ENCODE assay signal across 30 mouse cellular contexts in genomic region chr11:36974142-36974541, GRCm38 (mm10).
DNase-seq lines count a peak whose midpoint lies in the region; ATAC-seq and TF ChIP-seq lines count a peak whose summit lies in the region.
"Had no signal": no experiment of that assay in that cellular context is flagged by ENCODE, and none has a peak within 500 bp of the region (broad histone marks: within the 10 kb centered on the region; RNA-seq: fewer than 3 reads in every experiment).

No protein-coding gene starts in this region.

- intact Hi-C loops in left cerebral cortex, postnatal 4 days (cut with DNase I) = no loop called here
- intact Hi-C loops in left cerebral cortex, postnatal 36 days (cut with DNase I) = no loop called here

- no peak for DNase-seq in forebrain, postnatal 0 days
- no peak for DNase-seq in hindbrain, embryonic 14.5 days (ENCODE audit: low spot score)
- peak; percentile 4 for DNase-seq in left cerebral cortex, postnatal 4 days
- DNase-seq in left cerebral cortex, postnatal 36 days (ENCODE audit: low spot score in 2 of 2) = no peak
- DNase-seq in neural tube, embryonic 10.5 days (ENCODE audit: extremely low spot score, low spot score) = no peak
- DNase-seq: adrenal gland, adult 8-10 months; adrenal gland, postnatal 14 days; adrenal gland, postnatal 36 days; B cell, adult 2 months; cerebellum, adult 11 months; cerebellum, adult 18-20 months; cerebellum, adult 8-10 months; cerebellum, adult 9-11 months; cerebellum, postnatal 14 days; cerebellum, postnatal 36 days; embryo, embryonic 11 days had no signal

- H3K4me3 ChIP-seq in forebrain, postnatal 0 days (ENCODE audit: low read depth, low read length) = no peak overlapping the region
- no peak overlapping the region for H3K4me3 ChIP-seq in forebrain, embryonic 12.5 days (replicated peaks)
- no peak overlapping the region for H3K4me3 ChIP-seq in hindbrain, embryonic 16.5 days (ENCODE audit: low read length)
- H3K4me3 ChIP-seq in hindbrain, embryonic 14.5 days (replicated peaks; ENCODE audit: low read length) = no peak overlapping the region
- H3K4me3 ChIP-seq in neural tube, embryonic 15.5 days (replicated peaks) = no peak overlapping the region
- H3K4me3 ChIP-seq: embryonic facial prominence, embryonic 13.5 days; embryonic facial prominence, embryonic 15.5 days; erythroblast, embryonic 14.5 days; forebrain, embryonic 10.5 days; forebrain, embryonic 13.5 days; forebrain, embryonic 15.5 days had no signal

- 32% methylated on average over 2 of the region's 2 CpGs for WGBS in forebrain, postnatal 0 days
- WGBS in forebrain, embryonic 12.5 days = 68% methylated on average over 2 of the region's 2 CpGs
- 59% methylated on average over 2 of the region's 2 CpGs for WGBS in hindbrain, embryonic 16.5 days
- 61% methylated on average over 2 of the region's 2 CpGs for WGBS in hindbrain, embryonic 14.5 days
- WGBS in neural tube, embryonic 15.5 days = 68% methylated on average over 2 of the region's 2 CpGs

- H3K9ac ChIP-seq in forebrain, postnatal 0 days = no peak overlapping the region
- no peak overlapping the region for H3K9ac ChIP-seq in forebrain, embryonic 12.5 days
- no peak overlapping the region for H3K9ac ChIP-seq in hindbrain, embryonic 16.5 days (ENCODE audit: low read depth, low read length)
- H3K9ac ChIP-seq in hindbrain, embryonic 14.5 days = no peak overlapping the region
- no peak overlapping the region for H3K9ac ChIP-seq in neural tube, embryonic 15.5 days (replicated peaks)
- H3K9ac ChIP-seq: embryonic facial prominence, embryonic 13.5 days; embryonic facial prominence, embryonic 15.5 days; forebrain, embryonic 13.5 days; forebrain, embryonic 15.5 days had no signal

- no peak overlapping the region for H3K27ac ChIP-seq in forebrain, postnatal 0 days (ENCODE audit: low read depth, low read length)
- H3K27ac ChIP-seq in forebrain, embryonic 12.5 days = no peak overlapping the region
- no peak overlapping the region for H3K27ac ChIP-seq in hindbrain, embryonic 16.5 days (ENCODE audit: low read depth, low read length)
- no peak overlapping the region for H3K27ac ChIP-seq in hindbrain, embryonic 14.5 days
- H3K27ac ChIP-seq in neural tube, embryonic 15.5 days (replicated peaks) = no peak overlapping the region
- H3K27ac ChIP-seq: embryonic facial prominence, embryonic 13.5 days; embryonic facial prominence, embryonic 15.5 days; forebrain, embryonic 10.5 days; forebrain, embryonic 13.5 days; forebrain, embryonic 15.5 days had no signal

- ATAC-seq in forebrain, postnatal 0 days = peak; percentile 53; the same call in 1 of the 2 replicates
- ATAC-seq in forebrain, embryonic 12.5 days (ENCODE audit: low FRiP score) = no peak
- peak; percentile 88 for ATAC-seq in hindbrain, embryonic 16.5 days
- ATAC-seq in hindbrain, embryonic 14.5 days (ENCODE audit: low FRiP score) = no peak
- ATAC-seq in neural tube, embryonic 15.5 days (ENCODE audit: low FRiP score) = 0 out of 2 replicates have a peak, but pooled peaks have one; percentile 55
- ATAC-seq: activated CD4-positive, CD25-positive, alpha-beta regulatory T cell, adult 4 months; CD4-positive, CD25-positive, alpha-beta regulatory T cell, adult 4 months; forebrain, embryonic 13.5 days; forebrain, embryonic 15.5 days; Patski had no signal

- TF ChIP-seq CTCF in forebrain, postnatal 0 days (IDR thresholded peaks at IDR 0.05; ENCODE audit: low read depth) = no peak

- H3K4me1 ChIP-seq in forebrain, postnatal 0 days (ENCODE audit: insufficient read depth) = no peaks in the 10 kb centered on the region
- H3K4me1 ChIP-seq in forebrain, embryonic 12.5 days = no peaks in the 10 kb centered on the region
- no peaks in the 10 kb centered on the region for H3K4me1 ChIP-seq in hindbrain, embryonic 16.5 days (ENCODE audit: control insufficient read depth, insufficient read depth, low read depth, low read length)
- no peaks in the 10 kb centered on the region for H3K4me1 ChIP-seq in hindbrain, embryonic 14.5 days (replicated peaks; ENCODE audit: control insufficient read depth, insufficient read depth, low read length)
- no peaks in the 10 kb centered on the region for H3K4me1 ChIP-seq in neural tube, embryonic 15.5 days
- H3K4me1 ChIP-seq: embryonic facial prominence, embryonic 13.5 days; embryonic facial prominence, embryonic 15.5 days; forebrain, embryonic 10.5 days; forebrain, embryonic 13.5 days had no signal

- no peaks in the 10 kb centered on the region for H3K36me3 ChIP-seq in forebrain, postnatal 0 days (ENCODE audit: insufficient read depth)
- H3K36me3 ChIP-seq in forebrain, embryonic 12.5 days (replicated peaks) = no peaks in the 10 kb centered on the region
- H3K36me3 ChIP-seq in hindbrain, embryonic 16.5 days (ENCODE audit: control insufficient read depth, insufficient read depth, low read length) = no peaks in the 10 kb centered on the region
- H3K36me3 ChIP-seq in hindbrain, embryonic 14.5 days (replicated peaks; ENCODE audit: control insufficient read depth, insufficient read depth) = no peaks in the 10 kb centered on the region
- H3K36me3 ChIP-seq in neural tube, embryonic 15.5 days = no peaks in the 10 kb centered on the region
- H3K36me3 ChIP-seq: embryonic facial prominence, embryonic 13.5 days; embryonic facial prominence, embryonic 15.5 days; forebrain, embryonic 10.5 days; forebrain, embryonic 15.5 days; G1E had no signal

- H3K9me3 ChIP-seq in forebrain, postnatal 0 days (ENCODE audit: low read length) = no peaks in the 10 kb centered on the region
- H3K9me3 ChIP-seq in forebrain, embryonic 12.5 days = no peaks in the 10 kb centered on the region
- H3K9me3 ChIP-seq in hindbrain, embryonic 16.5 days (ENCODE audit: control insufficient read depth, low read length) = no peaks in the 10 kb centered on the region
- no peaks in the 10 kb centered on the region for H3K9me3 ChIP-seq in hindbrain, embryonic 14.5 days (ENCODE audit: control insufficient read depth, low read length)
- no peaks in the 10 kb centered on the region for H3K9me3 ChIP-seq in neural tube, embryonic 15.5 days (replicated peaks)
- H3K9me3 ChIP-seq: embryonic facial prominence, embryonic 13.5 days; embryonic facial prominence, embryonic 15.5 days; forebrain, embryonic 10.5 days; forebrain, embryonic 13.5 days; forebrain, embryonic 15.5 days; G1E had no signal

- no peaks in the 10 kb centered on the region for H3K27me3 ChIP-seq in forebrain, postnatal 0 days (ENCODE audit: insufficient read depth, low read length)
- H3K27me3 ChIP-seq in forebrain, embryonic 12.5 days = no peaks in the 10 kb centered on the region
- H3K27me3 ChIP-seq in hindbrain, embryonic 16.5 days (replicated peaks; ENCODE audit: control insufficient read depth, insufficient read depth, low read length) = no peaks in the 10 kb centered on the region
- H3K27me3 ChIP-seq in hindbrain, embryonic 14.5 days (ENCODE audit: control insufficient read depth, insufficient read depth, low read length) = no peaks in the 10 kb centered on the region
- no peaks in the 10 kb centered on the region for H3K27me3 ChIP-seq in neural tube, embryonic 15.5 days (replicated peaks)
- H3K27me3 ChIP-seq: CH12.LX; embryonic facial prominence, embryonic 13.5 days; embryonic facial prominence, embryonic 15.5 days; forebrain, embryonic 13.5 days; forebrain, embryonic 15.5 days; Patski had no signal

- H3K4me2 ChIP-seq in forebrain, postnatal 0 days (ENCODE audit: low read depth) = no peak overlapping the region
- H3K4me2 ChIP-seq in forebrain, embryonic 12.5 days = no peak overlapping the region
- H3K4me2 ChIP-seq in hindbrain, embryonic 16.5 days (ENCODE audit: low read length) = no peak overlapping the region
- H3K4me2 ChIP-seq in hindbrain, embryonic 14.5 days (replicated peaks) = no peak overlapping the region
- no peak overlapping the region for H3K4me2 ChIP-seq in neural tube, embryonic 15.5 days
- H3K4me2 ChIP-seq: embryonic facial prominence, embryonic 13.5 days; embryonic facial prominence, embryonic 15.5 days; forebrain, embryonic 13.5 days; forebrain, embryonic 15.5 days had no signal

Comparison
In these comparisons a context has a peak if more than half of its experiments do, and no peak if none do; other contexts are left out.
1. ATAC-seq: peak in forebrain, postnatal 0 days (single experiment), hindbrain, embryonic 16.5 days (single experiment) and neural tube, embryonic 15.5 days (single experiment); none in forebrain, embryonic 12.5 days (single experiment) and hindbrain, embryonic 14.5 days (single experiment).